Mouse (Mus musculus): ENCODE results near the gene Snx10. TPM values are rescaled to one million over a fixed set of nuclear protein-coding genes. Genes with fewer than 3 reads are reported as not detected.

The Snx10 gene
- polyA plus RNA-seq, 1 experiment = 4.1 TPM

GRCm38 (mm10) chr6:51569086-51569485 is 45.4 kb downstream of the Snx10 start:
- H3K27me3 ChIP-seq (replicated peaks; ENCODE audit: control insufficient read depth, insufficient read depth, low read length) = no peaks in the 10 kb centered on the region
- no peak overlapping the region for H3K4me3 ChIP-seq (ENCODE audit: insufficient read depth, low read depth, low read length)
- no peaks in the 10 kb centered on the region for H3K36me3 ChIP-seq (ENCODE audit: control insufficient read depth, insufficient read depth, low read length)
- TF ChIP-seq POLR2A (IDR thresholded peaks at IDR 0.05; ENCODE audit: low read depth, low read length) (no peak), CTCF (conservative IDR thresholded peaks at IDR 0.05; ENCODE audit: insufficient read depth, insufficient read length, low read depth, low read length) (no peak)
- DNase-seq = no peak
- H3K4me1 ChIP-seq (ENCODE audit: control insufficient read depth, insufficient read depth, low read length) = no peaks in the 10 kb centered on the region
- no peak overlapping the region for H3K27ac ChIP-seq (ENCODE audit: insufficient read depth, low read depth, low read length)
- WGBS = 92% methylated on average over 8 of the region's 8 CpGs

DNA sequence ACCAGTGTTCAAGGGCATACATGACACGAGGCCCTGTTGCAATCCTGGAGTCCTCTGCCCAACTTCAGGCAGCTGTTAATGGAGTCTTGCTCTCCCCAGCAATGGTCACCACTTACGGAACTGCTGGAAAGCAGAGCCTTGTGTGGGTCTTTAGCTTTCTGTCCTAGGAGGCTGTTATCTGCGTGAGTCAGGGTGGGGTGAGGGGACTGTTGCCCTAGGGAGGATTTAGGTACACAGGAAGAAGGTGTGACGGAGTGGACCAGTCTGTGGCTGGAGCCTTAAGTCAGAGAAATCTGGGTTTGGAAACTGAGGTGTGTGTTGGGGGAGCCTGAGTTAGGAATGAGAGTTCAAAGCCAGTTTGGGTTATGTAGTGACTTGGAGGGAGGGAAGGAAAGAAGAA is 49.4 kb downstream of the Snx10 start:
- WGBS = 94% methylated on average over 4 of the region's 4 CpGs
- H3K36me3 ChIP-seq (ENCODE audit: control insufficient read depth, insufficient read depth, low read length) = no peaks in the 10 kb centered on the region
- no peak for TF ChIP-seq POLR2A (IDR thresholded peaks at IDR 0.05; ENCODE audit: low read depth, low read length)
- no peak for TF ChIP-seq CTCF (conservative IDR thresholded peaks at IDR 0.05; ENCODE audit: insufficient read depth, insufficient read length, low read depth, low read length)
- H3K27ac ChIP-seq (ENCODE audit: insufficient read depth, low read depth, low read length) = no peak overlapping the region
- DNase-seq = no peak
- no peaks in the 10 kb centered on the region for H3K4me1 ChIP-seq (ENCODE audit: control insufficient read depth, insufficient read depth, low read length)
- H3K27me3 ChIP-seq (replicated peaks; ENCODE audit: control insufficient read depth, insufficient read depth, low read length) = no peaks in the 10 kb centered on the region
- H3K4me3 ChIP-seq (ENCODE audit: insufficient read depth, low read depth, low read length) = no peak overlapping the region

DNA sequence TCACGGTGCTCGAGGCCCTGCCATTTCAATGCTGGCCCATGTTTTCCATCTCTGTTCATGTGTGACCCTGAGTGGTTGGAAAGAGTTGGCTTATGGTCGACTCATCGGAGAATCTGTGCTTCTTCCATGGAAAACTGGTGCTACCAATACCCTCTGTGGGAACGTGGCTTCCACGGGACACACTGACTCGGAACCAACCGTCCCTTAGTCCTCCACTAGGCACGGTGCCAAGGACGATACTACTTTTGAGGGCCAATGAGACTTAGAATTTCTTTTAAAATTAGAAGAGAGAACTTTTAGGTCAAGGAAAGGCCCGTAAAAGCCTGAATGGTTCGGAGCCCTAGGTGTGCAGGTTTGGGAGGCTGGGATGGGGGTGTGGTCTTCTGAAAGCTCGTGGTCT is 50.4 kb downstream of the Snx10 start:
- TF ChIP-seq POLR2A (IDR thresholded peaks at IDR 0.05; ENCODE audit: low read depth, low read length) = no peak
- no peak for TF ChIP-seq CTCF (conservative IDR thresholded peaks at IDR 0.05; ENCODE audit: insufficient read depth, insufficient read length, low read depth, low read length)
- Histone ChIP-seq H3K4me1 (ENCODE audit: control insufficient read depth, insufficient read depth, low read length) (no peaks in the 10 kb centered on the region), H3K36me3 (ENCODE audit: control insufficient read depth, insufficient read depth, low read length) (no peaks in the 10 kb centered on the region), H3K4me3 (ENCODE audit: insufficient read depth, low read depth, low read length) (no peak overlapping the region), H3K27ac (ENCODE audit: insufficient read depth, low read depth, low read length) (no peak overlapping the region), H3K27me3 (replicated peaks; ENCODE audit: control insufficient read depth, insufficient read depth, low read length) (no peaks in the 10 kb centered on the region)
- 90% methylated on average over 13 of the region's 13 CpGs for WGBS
- DNase-seq = no peak

DNA sequence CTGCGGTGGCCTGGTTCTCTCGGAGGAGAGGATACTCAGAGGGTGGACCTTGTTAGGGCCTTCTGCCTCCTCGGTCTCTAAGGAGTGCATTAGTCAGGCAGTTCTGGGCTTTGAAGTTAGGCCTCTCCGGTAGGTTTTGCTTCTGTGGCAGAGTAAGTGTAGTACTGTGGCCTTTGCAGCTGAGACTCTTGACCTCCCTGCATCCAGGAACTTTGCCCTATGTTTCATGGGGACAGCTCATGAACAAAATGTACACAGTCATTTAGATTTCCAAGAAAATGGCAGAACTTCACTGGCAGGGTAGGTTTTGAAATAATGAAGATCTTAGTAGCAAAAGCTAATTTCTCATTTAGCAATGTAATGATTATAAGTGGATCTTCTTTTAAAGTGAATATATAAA is 54.7 kb downstream of the Snx10 start:
- no peak overlapping the region for H3K4me3 ChIP-seq (ENCODE audit: insufficient read depth, low read depth, low read length)
- no peaks in the 10 kb centered on the region for H3K27me3 ChIP-seq (replicated peaks; ENCODE audit: control insufficient read depth, insufficient read depth, low read length)
- no peak for DNase-seq
- WGBS = 74% methylated on average over 4 of the region's 4 CpGs
- no peaks in the 10 kb centered on the region for H3K36me3 ChIP-seq (ENCODE audit: control insufficient read depth, insufficient read depth, low read length)
- no peak overlapping the region for H3K27ac ChIP-seq (ENCODE audit: insufficient read depth, low read depth, low read length)
- no peaks in the 10 kb centered on the region for H3K4me1 ChIP-seq (ENCODE audit: control insufficient read depth, insufficient read depth, low read length)
- no peak for TF ChIP-seq CTCF (conservative IDR thresholded peaks at IDR 0.05; ENCODE audit: insufficient read depth, insufficient read length, low read depth, low read length)
- TF ChIP-seq POLR2A (IDR thresholded peaks at IDR 0.05; ENCODE audit: low read depth, low read length) = no peak

GRCm38 (mm10) chr6:51580040-51580680 is 56.5 kb downstream of the Snx10 start:
- no peak overlapping the region for H3K27ac ChIP-seq (ENCODE audit: insufficient read depth, low read depth, low read length)
- WGBS = 31% methylated on average over 18 of the region's 18 CpGs

DNA sequence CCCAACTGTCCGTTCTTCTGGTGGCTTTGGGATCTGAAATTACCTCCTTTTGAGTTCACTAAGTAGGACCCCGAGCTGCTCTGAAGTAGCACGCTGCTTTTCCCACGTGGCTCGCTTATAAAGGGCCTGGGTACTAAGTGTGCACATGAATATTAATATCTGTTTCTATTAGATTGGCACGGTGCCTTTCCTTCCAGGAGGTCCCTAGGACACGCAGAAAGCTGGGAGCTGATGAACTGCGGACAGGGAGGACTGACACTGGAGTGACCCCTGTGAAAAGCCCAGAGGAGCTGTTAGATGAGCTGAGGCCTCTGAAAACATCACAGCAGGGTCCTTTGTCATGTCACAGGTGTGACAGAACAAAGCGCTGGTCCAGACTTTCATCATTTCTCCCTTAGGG is 57.7 kb downstream of the Snx10 start:
- Histone ChIP-seq H3K4me3 (ENCODE audit: insufficient read depth, low read depth, low read length) (no peak overlapping the region), H3K27ac (ENCODE audit: insufficient read depth, low read depth, low read length) (no peak overlapping the region), H3K36me3 (ENCODE audit: control insufficient read depth, insufficient read depth, low read length) (no peaks in the 10 kb centered on the region), H3K4me1 (ENCODE audit: control insufficient read depth, insufficient read depth, low read length) (no peaks in the 10 kb centered on the region), H3K27me3 (replicated peaks; ENCODE audit: control insufficient read depth, insufficient read depth, low read length) (no peaks in the 10 kb centered on the region)
- no peak for TF ChIP-seq CTCF (conservative IDR thresholded peaks at IDR 0.05; ENCODE audit: insufficient read depth, insufficient read length, low read depth, low read length)
- no peak for TF ChIP-seq POLR2A (IDR thresholded peaks at IDR 0.05; ENCODE audit: low read depth, low read length)
- DNase-seq = no peak
- 84% methylated on average over 9 of the region's 9 CpGs for WGBS

More at GRCm38 (mm10) chr6:51580040-51580680, 56.5 kb downstream of the Snx10 start:
- TF ChIP-seq POLR2A (IDR thresholded peaks at IDR 0.05; ENCODE audit: low read depth, low read length) (no peak), CTCF (conservative IDR thresholded peaks at IDR 0.05; ENCODE audit: insufficient read depth, insufficient read length, low read depth, low read length) (peak; percentile 96)
- Histone ChIP-seq H3K4me3 (ENCODE audit: insufficient read depth, low read depth, low read length) (no peak overlapping the region), H3K27me3 (replicated peaks; ENCODE audit: control insufficient read depth, insufficient read depth, low read length) (no peaks in the 10 kb centered on the region), H3K36me3 (ENCODE audit: control insufficient read depth, insufficient read depth, low read length) (no peaks in the 10 kb centered on the region), H3K4me1 (ENCODE audit: control insufficient read depth, insufficient read depth, low read length) (no peaks in the 10 kb centered on the region)
- peak; percentile 80 for DNase-seq

DNA sequence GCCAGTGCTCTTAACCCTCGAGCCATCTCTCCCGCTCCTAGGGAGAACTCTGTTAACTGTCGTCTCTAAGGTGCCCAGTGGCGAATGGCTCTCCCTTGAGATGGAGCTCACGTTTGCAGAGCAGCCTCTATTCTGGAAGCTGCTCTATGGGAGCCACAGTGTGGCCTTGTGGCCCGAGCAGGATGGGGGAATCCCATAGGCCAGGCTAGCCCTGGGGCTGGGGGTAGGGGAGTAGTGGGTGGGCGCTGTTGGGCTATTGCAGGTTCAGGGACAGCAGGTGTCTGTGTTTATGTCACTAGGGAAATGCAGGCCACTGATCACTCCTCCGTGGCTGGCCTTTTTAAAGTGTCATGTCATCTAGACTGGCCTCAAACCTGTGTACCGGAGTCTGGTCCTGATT is 58.4 kb downstream of the Snx10 start:
- TF ChIP-seq POLR2A (IDR thresholded peaks at IDR 0.05; ENCODE audit: low read depth, low read length) (no peak), CTCF (conservative IDR thresholded peaks at IDR 0.05; ENCODE audit: insufficient read depth, insufficient read length, low read depth, low read length) (no peak)
- H3K27ac ChIP-seq (ENCODE audit: insufficient read depth, low read depth, low read length) = no peak overlapping the region
- no peak overlapping the region for H3K4me3 ChIP-seq (ENCODE audit: insufficient read depth, low read depth, low read length)
- no peak for DNase-seq
- no peaks in the 10 kb centered on the region for H3K27me3 ChIP-seq (replicated peaks; ENCODE audit: control insufficient read depth, insufficient read depth, low read length)
- no peaks in the 10 kb centered on the region for H3K36me3 ChIP-seq (ENCODE audit: control insufficient read depth, insufficient read depth, low read length)
- H3K4me1 ChIP-seq (ENCODE audit: control insufficient read depth, insufficient read depth, low read length) = no peaks in the 10 kb centered on the region
- 93% methylated on average over 9 of the region's 9 CpGs for WGBS

Measured in kidney, adult 2 months (tissue).